Mouse (Mus musculus) lung, postnatal 36 days (tissue): ENCODE measurements around the gene Gm20458.

Experiments used
- DNase-seq: peaks from one replicate; pipeline ENCODE4 v3.0.0; 2022; ENCODE audit warnings: mixed read lengths

Gm20458 gene

DNA sequence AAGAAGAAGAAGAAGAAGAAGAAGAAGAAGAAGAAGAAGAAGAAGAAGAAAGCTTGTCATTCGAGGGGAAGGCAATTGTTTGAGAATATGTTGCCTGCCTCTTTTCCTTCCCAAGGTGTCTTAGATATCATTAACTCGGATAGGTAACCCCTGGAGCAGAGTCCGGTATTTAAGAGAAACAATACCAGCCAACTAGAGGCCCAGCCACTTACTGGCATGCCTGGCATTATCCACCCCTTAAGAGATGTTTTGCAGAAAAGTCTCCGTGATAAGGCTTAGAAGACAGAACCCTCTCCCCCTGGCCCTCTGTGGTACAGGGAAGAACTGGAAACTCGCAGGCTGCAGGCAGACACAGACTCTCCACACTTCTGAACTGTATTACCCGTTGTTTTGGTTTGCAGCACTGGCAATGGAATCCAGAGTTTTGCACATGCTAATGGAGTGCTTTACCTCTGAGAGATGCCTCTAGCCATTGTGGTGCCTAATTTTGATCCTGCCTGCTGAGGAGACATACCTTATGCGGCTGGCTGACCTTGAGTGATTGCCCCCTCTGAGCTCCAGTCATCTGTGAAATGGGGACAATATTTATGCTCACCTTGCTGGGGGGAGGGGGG, 6.8 kb upstream of the Gm20458 start:
- DNase-seq = no peak

DNA sequence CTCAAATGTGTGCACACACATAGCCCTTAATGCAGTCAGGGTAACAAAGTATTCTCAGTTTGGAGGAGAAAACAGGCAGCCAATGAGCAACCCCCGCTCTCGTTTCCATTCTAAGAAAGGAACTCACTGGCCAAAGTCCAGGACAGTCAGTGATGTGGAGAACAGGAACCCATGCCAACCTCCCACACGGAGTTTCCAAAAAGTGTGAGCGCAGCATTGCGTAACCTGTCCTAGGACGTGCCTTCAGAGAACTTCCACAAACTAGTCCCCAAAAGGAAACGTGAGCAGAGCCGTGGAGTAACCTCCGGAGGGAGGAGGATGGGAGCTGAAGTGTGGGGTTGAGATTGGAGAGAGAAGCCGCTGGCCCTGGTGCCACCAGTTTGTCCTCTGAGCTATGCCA, 5.9 kb upstream of the Gm20458 start:
- DNase-seq = peak; percentile 95

DNA sequence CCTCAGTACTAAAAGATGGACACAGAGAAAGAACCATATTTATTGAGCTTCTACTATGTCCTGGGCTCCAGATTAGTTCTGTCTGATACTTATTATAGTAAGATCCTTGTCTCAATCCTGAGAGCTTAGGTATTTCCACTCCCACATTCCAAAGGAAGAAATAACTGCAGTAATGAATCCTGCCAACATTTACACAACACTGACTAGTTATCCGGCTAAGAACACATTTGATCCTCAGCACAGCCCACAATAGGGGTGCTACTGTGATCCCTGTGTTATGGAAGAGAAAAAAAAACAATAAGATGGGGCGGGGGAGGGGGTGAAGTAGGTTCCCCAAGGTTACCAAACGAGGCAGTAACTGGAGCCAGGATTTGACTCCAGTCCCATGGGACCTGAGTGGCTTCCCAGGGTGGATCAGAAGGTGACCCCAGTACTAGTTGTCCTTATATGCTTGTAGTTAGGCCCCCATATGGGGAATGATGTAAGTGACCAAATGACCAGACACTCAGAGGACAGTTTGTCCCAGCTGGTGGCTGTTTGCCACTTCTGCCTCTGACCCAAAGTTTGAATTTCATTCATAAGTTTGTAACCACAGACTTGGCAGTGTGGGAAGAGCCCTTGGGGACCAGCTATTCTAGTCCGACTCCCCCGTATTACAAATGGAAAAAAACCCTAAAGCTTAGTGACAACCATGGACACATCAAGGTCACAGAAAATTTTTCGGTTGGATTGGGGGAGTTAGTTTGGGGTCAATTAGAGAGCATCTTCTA, 5.2 kb upstream of the Gm20458 start:
- peak; percentile 58 for DNase-seq

DNA sequence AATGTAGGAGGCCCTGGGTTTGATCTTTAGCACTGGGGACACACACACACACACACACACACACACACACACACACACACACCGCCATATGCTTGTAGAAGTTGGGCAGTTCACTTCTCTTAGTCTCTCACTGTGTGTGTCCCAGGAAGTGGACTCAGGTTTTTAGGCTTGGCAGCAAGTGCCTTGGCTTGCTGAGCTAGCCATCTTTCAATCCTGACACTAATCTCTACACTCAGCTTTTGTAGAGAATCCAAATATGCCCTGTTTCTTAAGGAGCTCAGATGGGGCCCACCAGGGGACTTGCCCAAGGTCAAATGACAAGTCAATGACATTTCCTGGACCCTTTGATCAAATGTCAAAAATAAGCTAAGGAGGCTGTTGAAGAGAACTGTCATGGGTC, 4.4 kb upstream of the Gm20458 start:
- DNase-seq = no peak

DNA sequence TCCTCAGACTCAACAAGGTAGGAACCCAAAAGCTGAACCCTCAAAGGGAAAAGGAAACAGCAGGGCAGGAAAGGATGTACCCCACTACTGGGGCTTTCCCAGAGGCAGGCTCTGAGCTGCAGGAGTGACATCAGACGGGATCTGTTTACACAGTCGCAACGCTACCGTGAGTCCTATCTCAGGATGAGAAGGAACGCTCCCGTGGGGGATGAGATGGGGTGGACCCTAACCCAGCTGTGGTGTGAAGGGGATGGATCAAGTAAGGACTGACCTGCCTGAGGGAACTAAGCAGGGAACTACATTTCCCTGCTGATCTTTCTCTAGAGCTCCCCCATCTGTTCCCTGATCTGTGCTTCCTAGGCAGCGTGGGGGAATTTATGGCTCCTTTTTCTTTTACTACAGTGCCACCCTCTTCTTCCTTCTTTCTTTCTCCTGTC, 3.9 kb upstream of the Gm20458 start, which contains the start of gene Sys1:
Gene Sys1, plus strand, starts transcription at position 101 of the 437 bp plus-strand sequence.
- no peak for DNase-seq

DNA sequence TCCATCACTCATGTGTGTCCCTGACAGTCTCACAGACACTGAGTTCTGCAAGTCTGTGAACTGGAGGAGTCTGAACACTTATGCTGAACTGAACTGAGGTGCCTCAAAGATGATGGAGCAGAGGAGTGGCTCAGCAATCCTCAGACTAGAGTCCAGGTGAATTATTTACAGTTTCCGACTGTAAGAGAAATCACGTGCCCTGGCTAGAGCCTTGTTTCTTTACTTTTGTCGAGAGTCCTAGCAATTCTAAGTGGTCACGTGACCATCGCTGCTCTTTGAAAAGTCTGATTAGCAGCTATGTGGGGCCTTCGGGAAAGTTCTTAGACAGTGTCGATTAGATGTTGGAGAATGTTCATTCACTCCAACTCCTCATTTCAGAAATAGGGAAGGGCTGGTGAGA, 2.8 kb upstream of the Gm20458 start:
- peak; percentile 93 for DNase-seq

DNA sequence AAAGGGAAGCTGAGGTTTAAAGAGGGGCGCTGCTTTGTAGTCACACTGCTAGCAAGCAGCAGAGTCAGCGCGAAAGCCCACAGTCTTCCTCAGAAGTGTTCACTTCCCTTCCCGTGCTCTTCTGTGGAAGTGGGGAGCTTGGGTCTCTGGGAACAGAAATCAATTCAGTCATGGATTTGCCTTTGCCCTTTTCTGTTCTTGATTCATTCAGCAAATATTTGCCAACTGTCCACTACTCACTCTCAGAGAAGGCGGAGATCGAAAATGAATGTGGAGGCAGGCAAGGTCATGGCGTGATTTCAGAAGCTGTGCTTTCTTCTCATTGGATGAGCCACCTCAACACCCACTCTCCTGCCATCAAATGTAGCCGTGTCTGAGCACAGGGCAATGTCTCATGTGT, 2.2 kb upstream of the Gm20458 start:
- peak; percentile 64 for DNase-seq

DNA sequence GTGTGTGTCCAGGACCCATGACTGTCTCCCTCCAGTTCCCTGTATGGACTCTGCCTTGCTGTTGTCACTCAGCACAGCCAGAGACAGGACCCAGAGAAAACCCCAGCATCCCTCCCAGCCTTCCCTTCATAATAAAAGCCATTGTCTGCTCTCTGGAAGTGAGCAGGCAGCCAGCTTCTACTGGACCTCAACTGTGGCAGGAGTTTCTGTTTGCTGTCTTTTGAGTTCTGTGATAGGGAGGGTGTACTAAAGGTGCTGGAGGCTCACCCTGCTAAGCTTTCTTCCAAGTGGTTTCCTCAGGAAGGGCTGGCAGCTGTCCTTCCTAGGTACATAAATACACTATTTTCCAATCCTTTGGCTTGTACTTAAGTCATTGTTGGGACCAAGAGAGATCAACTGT, 4.4 kb downstream of the Gm20458 start:
- no peak for DNase-seq

DNA sequence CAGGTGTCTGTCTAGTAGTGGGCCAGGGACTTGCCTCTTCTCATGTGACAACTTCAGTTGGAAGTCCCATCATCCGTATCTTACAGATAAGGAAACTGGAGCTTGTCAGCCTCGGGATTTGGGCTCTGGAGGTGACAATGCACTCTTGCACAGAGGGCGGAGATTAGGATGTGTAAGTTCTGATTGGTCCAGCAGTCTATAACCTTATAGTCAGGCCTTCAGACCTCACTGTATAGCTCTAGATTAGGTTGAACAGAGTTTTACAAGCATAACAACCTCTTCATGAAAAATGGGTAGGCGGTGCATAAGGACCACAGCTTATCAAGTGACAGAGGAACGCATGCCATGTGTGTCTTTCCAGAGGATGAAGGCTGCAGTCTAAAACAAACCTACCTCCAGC, 6.0 kb downstream of the Gm20458 start:
- no peak for DNase-seq

DNA sequence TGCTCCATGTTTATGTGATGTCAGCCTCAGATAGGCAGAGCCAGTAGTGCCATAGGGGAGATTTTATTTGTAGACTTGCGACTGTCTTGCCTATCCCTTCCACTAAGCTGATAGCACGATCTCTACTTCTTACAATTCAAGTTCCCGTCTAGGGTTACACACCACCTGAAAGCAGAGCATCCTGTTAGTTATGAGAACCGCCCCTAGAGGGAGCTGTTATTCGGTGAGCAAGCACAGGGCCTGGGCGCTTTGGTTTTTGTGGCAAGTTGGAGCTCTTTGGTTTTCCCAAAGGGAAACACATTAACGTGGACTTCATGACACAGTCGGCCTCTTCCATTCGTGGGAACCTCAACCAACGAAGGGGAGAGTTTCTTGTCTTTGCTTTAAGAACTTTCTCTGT, 9.5 kb downstream of the Gm20458 start:
- DNase-seq = peak; percentile 89

DNA sequence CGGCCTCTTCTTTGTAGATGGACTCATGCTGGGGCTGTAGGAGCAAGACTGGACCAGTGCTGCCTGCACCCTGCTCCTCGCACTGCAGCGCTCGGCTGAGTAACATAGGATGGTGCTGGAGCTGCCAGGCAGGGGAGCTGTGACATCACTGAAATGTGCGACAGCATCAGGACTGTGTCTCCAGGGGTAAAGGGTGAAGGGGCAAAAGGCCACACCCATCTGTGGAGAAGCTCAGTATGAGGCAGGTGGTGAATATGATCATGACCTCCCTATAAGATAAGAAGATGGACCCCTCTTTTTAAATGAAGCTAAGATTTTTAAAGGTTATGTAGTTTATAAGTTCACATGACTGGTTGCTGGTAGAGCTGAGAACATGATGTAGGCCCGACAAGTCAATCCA, 12.9 kb downstream of the Gm20458 start, which contains the start of gene Trp53tg5:
Gene Trp53tg5, minus strand, starts transcription at position 101 of the 400 bp plus-strand sequence.
- no peak for DNase-seq

DNA sequence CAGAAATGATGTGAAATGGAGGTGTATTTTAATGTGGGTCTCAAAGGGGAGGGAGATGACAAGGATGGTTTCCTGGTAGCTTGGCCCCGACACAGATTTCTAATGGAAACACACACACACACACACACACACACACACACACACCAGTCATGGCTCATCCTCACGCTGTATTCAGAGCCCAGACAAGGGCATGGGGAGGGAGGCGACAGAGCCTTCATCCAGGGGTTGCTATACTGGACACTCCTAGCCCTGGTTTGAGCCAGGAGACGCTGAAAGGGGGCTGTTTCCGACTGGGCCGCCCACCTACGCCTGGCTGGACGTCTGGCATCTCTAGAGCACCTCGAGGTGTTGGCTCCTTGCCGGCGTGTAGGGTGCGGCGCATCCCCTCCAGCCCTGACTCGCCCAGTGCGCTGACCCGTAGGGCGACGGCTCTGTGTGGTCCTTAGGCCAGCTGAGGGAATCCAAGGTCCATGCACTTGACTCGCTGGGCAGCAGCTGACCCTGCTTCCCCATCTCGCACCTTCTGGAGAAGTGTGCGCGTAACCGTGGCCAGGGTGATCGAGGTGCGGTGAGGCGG, 25.0 kb downstream of the Gm20458 start, which contains the start of gene Dbndd2:
Gene Dbndd2, plus strand, starts transcription at position 426 of the 577 bp plus-strand sequence.
- DNase-seq = peak; percentile 66

DNA sequence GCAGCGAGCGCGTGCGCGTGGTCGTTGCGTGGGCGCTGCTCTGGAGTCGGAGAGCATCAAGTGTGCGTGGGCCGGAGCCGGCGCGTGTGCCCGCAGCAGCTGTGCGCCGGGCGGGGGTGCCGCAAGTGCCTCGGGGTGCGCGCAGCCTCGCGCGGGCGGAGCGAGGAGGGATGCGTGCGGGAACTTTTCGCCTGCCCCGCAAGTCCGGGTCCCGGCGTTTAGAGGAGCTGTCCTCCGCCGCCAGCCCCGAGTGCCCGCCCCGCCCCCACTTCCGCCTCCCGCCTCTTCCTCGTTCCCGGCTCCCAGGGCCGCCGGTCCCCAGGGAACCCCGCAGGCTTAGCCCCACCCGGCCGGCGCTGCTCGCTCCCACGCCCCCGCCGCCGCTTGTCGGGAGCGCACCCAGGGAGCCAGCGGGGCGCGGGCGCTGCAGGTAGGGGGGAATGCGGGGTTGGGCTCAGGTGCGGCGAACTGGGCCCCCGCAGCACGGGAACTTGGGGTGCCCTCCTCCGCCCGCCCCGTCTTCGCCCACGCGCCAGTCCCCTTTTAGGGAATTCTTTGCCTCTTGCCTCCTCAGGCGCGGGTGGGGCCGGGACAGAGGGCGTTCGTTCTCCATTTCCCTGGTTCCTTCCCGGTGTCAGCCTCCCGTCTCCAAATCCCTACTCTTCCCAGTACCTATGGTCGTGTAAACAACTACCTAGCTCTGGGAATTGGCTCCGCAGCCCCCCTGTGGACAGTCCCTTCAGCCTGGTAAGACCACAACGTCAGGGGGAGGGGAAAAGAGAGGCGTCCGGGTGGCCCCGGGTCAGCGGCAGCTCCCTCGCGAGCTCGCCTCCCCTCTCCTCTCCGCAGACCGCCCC, 25.7 kb downstream of the Gm20458 start:
- peak; percentile 70 for DNase-seq

DNA sequence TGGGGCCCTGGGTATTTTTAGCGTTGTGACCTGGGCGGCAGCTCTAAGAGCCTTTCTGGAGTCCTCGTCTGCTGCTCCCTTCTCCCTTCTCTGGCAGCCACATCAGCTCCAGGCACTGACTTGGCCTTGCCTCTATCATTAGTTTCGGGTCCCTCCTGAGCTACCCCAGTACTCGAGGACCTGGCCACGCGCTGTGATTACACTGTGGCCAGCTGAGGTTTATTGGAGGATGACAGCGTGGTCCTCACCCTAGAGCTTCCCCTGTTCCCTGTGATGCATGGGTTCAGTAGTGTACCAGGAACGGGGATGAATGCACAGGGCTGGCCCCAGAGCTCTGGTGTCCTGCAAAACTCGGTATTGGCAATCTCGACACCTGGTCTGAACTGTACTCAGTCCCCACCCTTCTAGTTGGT, 26.4 kb downstream of the Gm20458 start:
- no peak for DNase-seq

DNA sequence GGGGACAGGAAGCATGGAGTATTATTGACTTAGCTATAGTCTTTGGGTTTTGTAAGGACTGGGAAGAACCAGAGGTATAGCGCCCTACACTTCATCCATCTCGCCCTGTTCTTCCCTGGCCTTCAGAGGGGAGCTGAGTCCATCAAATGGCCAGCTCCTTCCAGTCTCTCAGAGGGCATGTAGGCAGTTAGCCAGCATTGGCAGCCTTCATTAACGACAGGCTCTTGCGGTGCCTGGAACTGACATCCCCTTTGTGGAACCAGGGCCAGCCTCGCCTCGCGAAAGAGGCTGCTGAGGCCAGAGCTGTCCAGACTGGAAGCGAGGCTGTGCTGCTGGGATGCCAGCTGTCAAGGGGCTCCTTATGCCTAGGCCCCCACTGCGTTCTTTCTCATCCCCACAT, 27.0 kb downstream of the Gm20458 start:
- no peak for DNase-seq

DNA sequence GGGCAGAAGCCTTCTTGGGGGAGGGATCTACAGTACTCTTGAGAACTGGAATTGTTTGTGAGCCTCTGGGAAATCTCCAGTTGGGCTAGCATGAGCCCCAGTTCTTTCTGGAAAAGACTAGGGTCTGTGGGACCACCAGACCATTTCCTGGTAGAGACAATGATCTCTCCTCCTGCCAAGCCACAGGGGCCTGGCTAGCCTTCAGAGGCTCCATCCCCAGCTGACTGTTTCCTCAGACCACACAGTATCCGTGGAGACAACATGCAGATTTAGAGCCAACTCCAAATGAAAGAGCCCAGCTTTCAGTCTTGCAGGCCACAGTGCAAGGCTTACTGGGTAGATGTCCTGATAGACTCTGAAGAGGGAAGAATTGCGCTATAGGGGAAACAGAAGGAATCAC, 33.4 kb downstream of the Gm20458 start:
- no peak for DNase-seq

DNA sequence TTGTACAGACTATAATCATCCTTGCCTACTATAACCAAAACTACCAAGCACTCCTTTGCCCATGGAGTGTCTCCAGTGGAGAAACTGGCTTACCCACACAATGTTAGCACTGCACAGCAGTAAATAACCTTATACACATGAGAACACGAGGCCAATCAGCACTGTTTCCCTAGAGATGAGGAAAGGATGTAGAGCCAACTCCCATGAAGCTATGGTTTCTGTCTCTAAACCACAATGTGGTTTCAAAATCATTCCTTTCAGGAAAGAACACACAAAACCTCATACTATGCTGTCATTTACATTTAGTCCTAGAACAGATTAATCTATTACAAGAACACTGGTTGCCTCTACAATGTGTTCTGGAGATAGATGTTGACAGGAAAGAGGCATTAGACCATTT, 35.6 kb downstream of the Gm20458 start:
- DNase-seq = no peak

DNA sequence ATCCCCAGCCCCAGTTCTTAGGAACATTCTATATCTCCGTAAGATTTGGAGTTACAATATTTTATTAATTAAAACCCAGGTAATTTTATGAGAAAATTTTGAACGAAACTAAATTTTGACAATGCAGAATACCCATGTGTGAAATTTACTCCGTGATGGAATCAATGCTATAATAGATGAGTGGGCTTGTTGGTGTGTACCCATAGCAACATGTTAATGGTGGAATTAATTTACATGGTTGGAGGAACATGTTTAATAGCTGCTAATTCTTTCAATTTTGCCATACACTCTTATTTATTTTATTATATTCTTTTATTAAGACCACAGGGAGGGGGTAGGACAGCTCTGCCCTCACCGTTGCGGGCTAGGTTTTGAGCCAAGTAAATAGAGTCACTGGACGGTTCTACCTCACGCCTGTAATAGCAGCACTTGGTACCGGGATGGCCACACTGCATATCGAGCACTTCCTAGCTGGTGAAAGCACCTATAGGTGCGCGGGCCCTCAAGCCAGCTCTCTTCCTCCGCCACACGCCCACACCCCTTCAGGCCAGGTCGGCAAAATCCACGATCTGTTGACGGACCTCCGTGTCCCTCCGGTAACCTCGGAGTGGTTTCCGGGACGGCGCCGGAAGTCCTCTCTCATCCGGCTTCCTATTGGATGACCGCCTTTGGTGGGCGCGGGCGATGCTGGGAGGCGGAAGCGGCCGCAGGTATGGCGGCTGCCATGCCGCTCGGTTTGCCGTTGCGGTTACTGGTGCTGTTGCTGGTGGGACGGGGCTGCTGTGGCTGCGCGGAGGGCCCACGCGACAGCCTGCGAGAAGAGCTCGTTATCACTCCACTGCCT, 36.3 kb downstream of the Gm20458 start, which contains the start of gene Pigt:
Gene Pigt, plus strand, starts transcription at position 674 of the 844 bp plus-strand sequence.
- peak; percentile 90 for DNase-seq

DNA sequence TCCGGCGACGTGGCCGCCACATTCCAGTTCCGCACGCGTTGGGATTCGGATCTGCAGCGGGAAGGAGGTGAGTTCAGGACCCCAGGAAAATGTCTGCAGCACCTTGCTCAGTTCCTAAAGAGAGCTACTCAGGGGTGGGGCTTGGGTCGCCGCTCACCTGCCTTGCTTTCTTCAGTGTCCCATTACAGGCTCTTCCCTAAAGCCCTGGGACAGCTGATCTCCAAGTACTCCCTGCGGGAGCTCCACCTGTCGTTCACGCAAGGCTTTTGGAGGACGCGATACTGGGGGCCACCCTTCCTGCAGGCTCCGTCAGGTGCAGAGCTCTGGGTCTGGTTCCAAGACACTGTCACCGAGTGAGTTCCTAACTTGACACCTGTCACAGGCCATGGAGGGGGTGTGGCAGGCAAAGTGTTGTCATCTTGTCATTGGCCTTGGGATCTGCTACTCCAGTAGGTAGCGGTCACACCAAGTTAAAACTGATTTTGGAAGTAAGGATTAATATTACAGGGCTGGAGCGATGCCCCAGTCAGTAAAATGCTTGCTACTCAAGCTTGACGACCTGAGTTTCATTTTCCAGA, 37.0 kb downstream of the Gm20458 start:
- DNase-seq = no peak

DNA sequence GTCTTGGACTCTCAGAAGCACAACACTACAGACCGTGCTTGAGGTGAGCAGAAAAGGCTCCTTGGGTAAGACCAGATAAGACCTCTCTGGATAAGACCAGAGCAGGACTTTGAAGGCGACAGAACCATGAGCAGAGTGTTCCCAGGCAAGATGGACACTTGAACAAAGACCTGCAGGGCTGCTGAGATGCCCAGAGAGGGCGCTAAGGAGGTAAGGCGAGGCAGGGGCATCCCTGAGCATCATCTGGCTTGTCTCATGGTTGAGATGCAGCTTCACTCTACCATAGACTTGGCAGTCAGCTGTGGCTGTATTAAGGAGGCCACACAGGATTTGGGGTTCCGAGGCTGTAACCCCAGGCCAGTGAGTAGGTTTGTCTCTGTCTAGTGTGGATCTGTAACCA, 38.5 kb downstream of the Gm20458 start:
- no peak for DNase-seq

DNA sequence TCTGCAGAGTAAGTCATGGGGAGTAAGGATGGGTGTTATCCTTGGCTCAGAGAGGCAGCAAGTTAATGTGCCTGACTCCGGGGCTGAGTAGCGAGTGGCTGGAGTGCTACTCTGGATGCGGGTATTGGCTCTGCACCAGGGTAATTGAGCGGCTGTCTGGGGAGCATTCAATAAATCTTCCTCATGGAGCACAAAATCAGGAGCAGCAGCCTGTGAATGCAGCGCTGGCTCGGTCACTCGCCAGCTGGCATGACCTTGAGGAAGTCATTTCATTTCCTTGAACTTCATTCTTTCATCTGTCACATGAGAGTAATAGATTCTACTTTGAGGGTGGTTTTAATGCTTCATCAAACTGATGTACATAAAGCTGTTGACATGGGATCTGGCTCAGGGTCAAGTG, 39.7 kb downstream of the Gm20458 start:
- DNase-seq = no peak

DNA sequence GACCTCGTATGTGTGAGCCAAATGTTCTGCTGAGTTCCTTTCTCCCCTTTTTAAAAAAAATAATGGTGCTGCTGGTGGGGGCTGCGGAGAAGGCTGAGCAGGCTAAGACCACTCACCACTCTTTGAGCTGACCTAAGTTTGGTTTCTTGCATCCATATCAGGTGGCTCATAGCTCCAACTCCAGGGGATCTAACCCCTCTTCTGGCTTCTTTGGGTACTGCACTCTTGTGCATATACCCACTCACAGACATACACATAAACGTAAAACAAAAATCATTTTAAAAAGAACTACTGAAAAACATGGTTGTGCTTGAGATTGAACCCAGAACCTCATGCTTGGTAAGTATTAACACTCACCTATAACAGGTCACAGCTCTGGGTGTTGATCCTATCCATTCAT, 44.2 kb downstream of the Gm20458 start:
- no peak for DNase-seq
